Mouse (Mus musculus): ENCODE data around the gene Tbc1d8. TPM values are rescaled to one million over a fixed set of nuclear protein-coding genes. Genes with fewer than 3 reads are reported as not detected.
A peak's percentile ranks its signal among the peaks of the same experiment; 100 is the strongest.

Gene Tbc1d8
- total and polyA plus RNA-seq, 2 experiments from 2014 or later: 7.8 to 17.4 TPM

DNA sequence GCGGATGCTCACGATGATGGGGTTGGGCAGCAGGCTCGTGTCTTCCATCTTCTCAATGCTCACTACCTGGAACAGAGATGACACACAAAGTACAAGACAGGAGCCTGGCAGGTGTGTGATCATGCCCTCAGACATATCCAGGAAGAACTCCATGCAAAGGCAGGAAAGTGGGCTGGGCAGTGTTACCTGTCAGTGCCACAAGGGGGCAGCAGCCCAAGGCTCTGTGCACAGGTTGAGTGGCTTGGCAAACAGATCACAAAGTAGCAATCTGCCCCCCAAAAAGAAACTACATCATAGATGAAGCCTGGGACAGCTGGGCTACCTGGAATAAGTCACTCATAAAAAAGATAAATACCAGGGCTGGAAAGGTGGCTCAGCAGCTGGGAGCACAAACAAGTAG is 86.4 kb downstream of the Tbc1d8 start:
- WGBS: 60% methylated on average over 3 of the region's 3 CpGs
- Histone ChIP-seq H3K4me3 (ENCODE audit: low read length) (no peak overlapping the region), H3K4me2 (ENCODE audit: low read depth, low read length) (no peak overlapping the region), H3K9ac (replicated peaks; ENCODE audit: low read length) (no peak overlapping the region), H3K27me3 (ENCODE audit: insufficient read depth, low read length) (no peaks in the 10 kb centered on the region), H3K4me1 (ENCODE audit: insufficient read depth, low read length) (no peaks in the 10 kb centered on the region), H3K36me3 (ENCODE audit: insufficient read depth, low read length) (peaks cover 5% of the 10 kb centered on the region; the same call in 1 of the 2 replicates), H3K9me3 (ENCODE audit: low read length) (no peaks in the 10 kb centered on the region), H3K27ac (no peak overlapping the region)
- DNase-seq (ENCODE audit: low spot score): peak; percentile 84
- peak; percentile 97 for TF ChIP-seq CTCF (IDR thresholded peaks at IDR 0.05; ENCODE audit: low read depth)
- peak; percentile 56 for ATAC-seq

DNA sequence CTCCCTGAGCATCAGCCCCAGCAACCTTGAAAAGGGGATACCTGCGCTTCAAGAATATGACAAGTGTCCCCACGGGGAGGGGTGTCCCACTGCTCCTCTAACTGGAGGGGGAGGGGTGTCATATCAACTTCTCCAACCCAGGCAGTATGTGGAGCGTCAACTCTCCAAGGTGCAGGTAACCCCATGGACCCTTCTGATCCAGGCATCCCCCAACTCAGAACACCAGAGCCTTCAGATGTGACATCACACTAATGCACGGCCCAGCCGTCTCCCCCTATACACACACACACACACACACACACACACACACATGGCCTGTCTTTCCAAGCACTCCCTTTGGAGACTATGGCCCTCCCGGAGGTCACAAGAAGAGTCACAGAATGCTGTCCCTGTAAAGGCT is 86.9 kb downstream of the Tbc1d8 start:
- no peak for DNase-seq (ENCODE audit: low spot score)
- peak; percentile 15 for ATAC-seq
- TF ChIP-seq CTCF (IDR thresholded peaks at IDR 0.05; ENCODE audit: low read depth): no peak
- no peak overlapping the region for H3K4me2 ChIP-seq (ENCODE audit: low read depth, low read length)
- no peak overlapping the region for H3K9ac ChIP-seq (replicated peaks; ENCODE audit: low read length)
- no peak overlapping the region for H3K4me3 ChIP-seq (ENCODE audit: low read length)
- 86% methylated on average over 6 of the region's 6 CpGs for WGBS
- H3K9me3 ChIP-seq (ENCODE audit: low read length): no peaks in the 10 kb centered on the region
- no peak overlapping the region for H3K27ac ChIP-seq
- peaks cover 5% of the 10 kb centered on the region; the same call in 1 of the 2 replicates for H3K36me3 ChIP-seq (ENCODE audit: insufficient read depth, low read length)
- no peaks in the 10 kb centered on the region for H3K27me3 ChIP-seq (ENCODE audit: insufficient read depth, low read length)
- H3K4me1 ChIP-seq (ENCODE audit: insufficient read depth, low read length): no peaks in the 10 kb centered on the region

DNA sequence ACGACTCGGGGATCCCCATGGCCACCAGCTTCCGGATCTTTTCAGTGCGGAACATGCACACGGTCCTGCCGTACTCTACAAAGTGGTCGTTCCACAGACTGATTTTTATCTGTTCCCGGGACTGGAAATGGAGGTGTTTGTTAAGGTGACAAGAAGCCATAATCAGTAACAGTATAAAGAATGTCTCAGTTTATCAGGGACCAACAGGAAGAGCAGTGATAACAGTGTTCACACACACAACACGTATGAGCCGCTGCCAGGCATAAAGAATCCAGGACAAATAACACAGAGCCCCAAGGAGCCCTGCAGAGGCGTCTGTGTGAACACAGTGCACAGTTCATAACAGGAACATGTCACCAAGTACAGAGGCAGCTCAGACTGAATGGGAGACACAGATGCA is 89.2 kb downstream of the Tbc1d8 start:
- H3K4me2 ChIP-seq (ENCODE audit: low read depth, low read length): no peak overlapping the region
- 92% methylated on average over 11 of the region's 11 CpGs for WGBS
- DNase-seq (ENCODE audit: low spot score) (no peak), ATAC-seq (no peak)
- H3K27me3 ChIP-seq (ENCODE audit: insufficient read depth, low read length): no peaks in the 10 kb centered on the region
- H3K9me3 ChIP-seq (ENCODE audit: low read length): no peaks in the 10 kb centered on the region
- H3K27ac ChIP-seq: no peak overlapping the region
- H3K4me1 ChIP-seq (ENCODE audit: insufficient read depth, low read length): no peaks in the 10 kb centered on the region
- H3K9ac ChIP-seq (replicated peaks; ENCODE audit: low read length): no peak overlapping the region
- no peak overlapping the region for H3K4me3 ChIP-seq (ENCODE audit: low read length)
- peaks cover 5% of the 10 kb centered on the region; the same call in 1 of the 2 replicates for H3K36me3 ChIP-seq (ENCODE audit: insufficient read depth, low read length)
- no peak for TF ChIP-seq CTCF (IDR thresholded peaks at IDR 0.05; ENCODE audit: low read depth)

DNA sequence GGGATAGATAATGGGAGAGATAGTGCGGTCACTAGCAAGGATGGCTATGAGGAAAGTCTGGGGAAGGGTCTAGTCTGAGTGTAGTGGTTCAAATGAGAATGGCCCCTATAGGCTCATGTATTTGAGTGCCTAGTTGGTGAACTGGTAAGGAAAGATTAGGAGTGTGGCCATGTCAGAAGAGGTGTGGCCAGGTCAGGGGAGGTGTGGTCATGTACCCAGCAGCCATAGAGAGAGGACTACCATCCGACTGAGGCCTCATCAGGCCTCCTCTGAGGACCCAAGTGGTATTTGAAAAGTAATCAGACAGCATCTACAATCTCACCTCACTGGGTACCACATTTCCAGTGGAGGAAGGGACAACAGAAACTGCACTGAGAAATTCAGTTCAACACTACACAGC is 90.4 kb downstream of the Tbc1d8 start:
- ATAC-seq: no peak
- H3K9me3 ChIP-seq (ENCODE audit: low read length): no peaks in the 10 kb centered on the region
- no peak overlapping the region for H3K4me2 ChIP-seq (ENCODE audit: low read depth, low read length)
- peaks cover 5% of the 10 kb centered on the region; the same call in 1 of the 2 replicates for H3K36me3 ChIP-seq (ENCODE audit: insufficient read depth, low read length)
- no peaks in the 10 kb centered on the region for H3K27me3 ChIP-seq (ENCODE audit: insufficient read depth, low read length)
- H3K9ac ChIP-seq (replicated peaks; ENCODE audit: low read length): no peak overlapping the region
- DNase-seq (ENCODE audit: low spot score): no peak
- TF ChIP-seq CTCF (IDR thresholded peaks at IDR 0.05; ENCODE audit: low read depth): no peak
- no peaks in the 10 kb centered on the region for H3K4me1 ChIP-seq (ENCODE audit: insufficient read depth, low read length)
- H3K27ac ChIP-seq: no peak overlapping the region
- WGBS: 81% methylated on average over 2 of the region's 2 CpGs
- no peak overlapping the region for H3K4me3 ChIP-seq (ENCODE audit: low read length)

DNA sequence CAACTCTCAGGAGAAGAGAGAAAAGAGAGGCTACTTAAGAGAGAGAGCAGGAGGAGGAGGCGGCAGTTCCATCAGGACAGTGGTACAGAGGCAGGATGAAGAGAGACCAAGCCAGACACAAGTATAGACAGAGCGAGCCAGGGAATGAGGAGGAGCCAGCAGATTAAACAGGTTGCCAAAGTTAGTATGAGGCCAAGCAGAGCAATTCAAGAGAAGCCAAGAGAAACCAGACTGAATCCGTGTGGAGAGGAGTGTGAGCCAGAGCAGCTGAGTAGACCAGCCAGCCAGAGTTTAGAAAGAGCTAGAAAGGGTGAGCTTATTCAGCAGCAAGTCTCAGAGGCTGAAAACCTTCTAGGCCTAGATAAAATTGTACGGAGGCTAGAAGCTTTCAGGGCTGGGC is 91.1 kb downstream of the Tbc1d8 start:
- ATAC-seq (peak; percentile 16; the same call in 1 of the 2 replicates), DNase-seq (ENCODE audit: low spot score) (peak; percentile 21)
- Histone ChIP-seq H3K4me3 (ENCODE audit: low read length) (no peak overlapping the region), H3K27ac (no peak overlapping the region), H3K4me2 (ENCODE audit: low read depth, low read length) (no peak overlapping the region), H3K9ac (replicated peaks; ENCODE audit: low read length) (no peak overlapping the region), H3K27me3 (ENCODE audit: insufficient read depth, low read length) (no peaks in the 10 kb centered on the region), H3K4me1 (ENCODE audit: insufficient read depth, low read length) (no peaks in the 10 kb centered on the region), H3K36me3 (ENCODE audit: insufficient read depth, low read length) (peaks cover 5% of the 10 kb centered on the region; the same call in 1 of the 2 replicates), H3K9me3 (ENCODE audit: low read length) (no peaks in the 10 kb centered on the region)
- TF ChIP-seq CTCF (IDR thresholded peaks at IDR 0.05; ENCODE audit: low read depth): no peak
- WGBS: 68% methylated on average over 4 of the region's 4 CpGs

DNA sequence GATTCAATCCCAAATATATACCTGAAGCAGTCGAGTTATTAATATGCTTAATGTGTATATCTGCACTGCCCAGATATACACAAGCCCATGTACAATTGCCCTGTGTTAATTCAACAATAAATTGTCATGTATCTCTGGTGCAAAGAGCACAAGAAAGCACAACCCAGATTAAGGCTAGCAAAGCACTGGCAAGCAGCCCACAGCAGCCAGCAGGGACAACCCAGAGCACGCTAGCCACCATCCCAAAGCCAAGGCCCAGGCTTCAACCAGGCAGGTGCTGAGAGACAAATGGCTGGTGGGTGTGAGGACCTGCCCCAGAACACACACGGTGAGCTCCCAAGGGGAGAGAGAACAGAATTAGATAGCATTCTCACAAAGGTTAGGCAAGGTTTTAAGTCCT is 92.1 kb downstream of the Tbc1d8 start:
- Histone ChIP-seq H3K4me1 (ENCODE audit: insufficient read depth, low read length) (no peaks in the 10 kb centered on the region), H3K4me3 (ENCODE audit: low read length) (no peak overlapping the region), H3K4me2 (ENCODE audit: low read depth, low read length) (no peak overlapping the region), H3K36me3 (ENCODE audit: insufficient read depth, low read length) (peaks cover 5% of the 10 kb centered on the region; the same call in 1 of the 2 replicates), H3K9ac (replicated peaks; ENCODE audit: low read length) (no peak overlapping the region), H3K9me3 (ENCODE audit: low read length) (no peaks in the 10 kb centered on the region), H3K27ac (no peak overlapping the region), H3K27me3 (ENCODE audit: insufficient read depth, low read length) (no peaks in the 10 kb centered on the region)
- TF ChIP-seq CTCF (IDR thresholded peaks at IDR 0.05; ENCODE audit: low read depth): no peak
- WGBS: 71% methylated on average over 3 of the region's 3 CpGs
- ATAC-seq: no peak
- no peak for DNase-seq (ENCODE audit: low spot score)

- H3K27ac ChIP-seq: no peak overlapping the region
- no peaks in the 10 kb centered on the region for H3K27me3 ChIP-seq (ENCODE audit: insufficient read depth, low read length)
- WGBS: 86% methylated on average over 9 of the region's 9 CpGs
- no peaks in the 10 kb centered on the region for H3K9me3 ChIP-seq (ENCODE audit: low read length)
- DNase-seq (ENCODE audit: low spot score) (no peak), ATAC-seq (no peak)
- peaks cover 7% of the 10 kb centered on the region; the same call in 1 of the 2 replicates for H3K36me3 ChIP-seq (ENCODE audit: insufficient read depth, low read length)
- H3K9ac ChIP-seq (replicated peaks; ENCODE audit: low read length): no peak overlapping the region
- H3K4me1 ChIP-seq (ENCODE audit: insufficient read depth, low read length): no peaks in the 10 kb centered on the region
- H3K4me2 ChIP-seq (ENCODE audit: low read depth, low read length): no peak overlapping the region
- no peak overlapping the region for H3K4me3 ChIP-seq (ENCODE audit: low read length)
- no peak for TF ChIP-seq CTCF (IDR thresholded peaks at IDR 0.05; ENCODE audit: low read depth)
Observed at GRCm38 (mm10) chr1:39384914-39385313, 93.6 kb downstream of the Tbc1d8 start.

Measured in hindbrain, postnatal 0 days (tissue).